Mouse (Mus musculus) right cerebral cortex, postnatal 25 days (tissue): ENCODE measurements at regions not wholly inside any gene's neighbourhood (a gene's known extent, or its start where the extent isn't known, plus 50 kb on each side); places are given as distances from the start of the nearest gene placed in this dataset.

ENCODE experiments used
- DNase-seq: peaks from one replicate; pipeline ENCODE4 v3.0.0; 2022

DNA sequence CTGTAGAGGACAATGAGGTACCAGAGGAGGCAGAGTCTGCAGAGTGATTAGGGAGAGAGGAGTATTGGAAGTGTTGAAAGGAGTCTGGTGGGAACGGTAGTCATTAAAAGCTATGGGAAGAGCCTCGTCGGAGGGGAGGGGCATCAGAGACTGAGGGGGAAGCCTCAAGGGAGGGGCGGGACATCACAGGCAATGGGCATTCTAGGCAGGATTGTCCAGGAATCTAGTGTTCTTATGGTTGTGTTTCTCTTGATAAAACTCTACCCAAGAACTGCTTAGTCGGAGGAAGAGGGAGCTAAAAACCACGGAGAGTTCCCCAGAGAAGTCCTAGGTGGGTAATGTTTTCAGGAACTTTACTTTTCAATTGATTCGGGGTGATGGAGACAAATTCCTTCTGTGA lies 90.2 kb downstream of the Sec23ip start:
- DNase-seq: no peak

DNA sequence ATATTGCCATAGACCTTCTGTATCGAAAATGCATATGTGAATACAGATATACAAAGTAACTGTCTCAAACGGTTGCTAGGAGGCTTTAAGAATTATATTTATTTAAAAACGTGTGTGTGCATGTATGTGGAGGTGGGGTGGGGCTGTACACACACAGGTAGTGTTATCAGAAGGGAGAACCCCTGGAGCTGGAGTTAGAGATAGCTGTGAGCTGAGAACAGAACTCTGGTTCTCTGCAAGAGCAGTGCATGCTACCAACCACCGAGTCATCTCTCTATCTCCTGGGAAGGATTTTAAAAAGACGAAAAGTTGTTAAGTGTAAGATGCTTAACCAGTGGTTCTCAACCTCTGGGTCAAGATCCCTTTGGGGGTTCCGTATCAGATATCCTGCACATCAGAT lies 91.7 kb downstream of the Sec23ip start:
- no peak for DNase-seq

DNA sequence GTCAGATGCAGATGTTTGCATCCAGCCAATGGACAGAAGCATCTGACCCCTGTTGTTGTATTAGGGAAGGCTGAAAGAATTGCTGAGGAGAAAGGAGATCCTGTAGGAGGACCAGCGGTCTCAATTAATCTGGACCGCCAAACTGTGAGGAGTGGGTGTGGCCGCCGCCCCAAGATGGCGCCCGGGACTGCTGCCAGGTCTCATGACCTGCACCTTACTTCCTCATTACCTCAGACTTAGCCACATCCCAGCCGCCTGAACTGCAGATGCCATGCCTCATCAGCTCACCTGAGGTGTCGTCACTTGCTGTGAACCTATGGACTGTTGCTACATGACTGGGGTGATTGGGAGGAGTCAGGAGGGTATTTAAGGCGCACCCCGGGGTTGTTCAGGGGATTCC lies 97.8 kb downstream of the Sec23ip start:
- DNase-seq: no peak

DNA sequence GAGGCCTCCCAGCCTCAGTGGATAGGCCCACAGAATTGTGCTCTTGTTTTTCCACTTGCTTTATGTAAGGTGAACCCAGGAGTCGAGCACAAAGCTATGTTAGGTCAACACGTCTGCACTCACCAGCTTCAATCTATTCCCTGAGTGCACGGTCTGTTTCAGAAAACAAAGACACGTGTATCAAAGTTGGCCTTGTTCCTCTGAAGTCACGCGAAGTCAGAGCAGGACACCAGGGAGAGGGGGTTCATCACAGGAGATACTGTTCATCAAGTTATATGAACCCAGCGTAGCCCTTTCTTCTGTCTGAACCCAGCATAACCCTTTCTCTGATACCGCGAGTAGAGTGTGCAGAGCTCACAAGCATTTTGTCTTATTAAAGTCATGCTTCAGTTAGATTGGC lies 98.8 kb downstream of the Sec23ip start:
- no peak for DNase-seq

DNA sequence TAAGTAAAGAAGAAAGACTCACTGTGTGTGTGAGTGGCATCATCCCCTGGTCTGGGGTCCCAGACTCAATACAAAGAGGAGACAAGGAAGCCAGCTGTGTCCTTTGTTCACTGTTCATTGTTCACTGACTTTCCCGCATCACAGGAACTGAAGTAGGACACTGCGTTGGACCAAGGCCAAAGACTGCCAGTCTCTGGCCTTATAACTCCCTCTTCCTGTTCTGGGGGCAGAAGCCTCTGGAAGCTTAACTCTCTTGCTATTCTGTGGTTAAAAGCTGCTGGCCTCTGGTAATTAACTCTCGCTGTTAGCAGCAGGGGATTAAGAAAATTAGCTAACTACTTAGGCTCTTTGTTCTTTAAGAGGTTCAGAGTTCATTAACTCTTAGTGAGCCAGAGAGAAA lies 104.5 kb downstream of the Sec23ip start:
- no peak for DNase-seq

DNA sequence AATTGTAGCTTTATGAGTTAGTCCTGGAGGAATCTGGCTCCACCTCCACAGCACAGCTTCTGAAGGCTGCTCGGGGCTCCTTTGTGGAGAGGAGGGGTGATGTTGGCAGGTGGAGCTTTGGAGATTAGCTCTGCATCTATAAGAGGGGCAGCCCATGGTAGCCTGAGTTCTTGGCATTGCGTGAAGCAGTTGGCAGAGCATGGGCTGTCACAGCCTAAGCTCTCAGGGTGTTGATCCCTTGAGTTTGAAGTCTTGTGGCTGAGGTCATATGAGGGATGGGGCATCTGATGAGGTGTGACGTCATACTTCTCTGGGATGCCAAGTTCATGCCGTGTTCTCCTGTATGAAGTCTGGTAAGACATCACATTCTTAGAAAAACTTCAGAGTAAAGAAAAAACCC lies 109.5 kb downstream of the Sec23ip start:
- DNase-seq: no peak

DNA sequence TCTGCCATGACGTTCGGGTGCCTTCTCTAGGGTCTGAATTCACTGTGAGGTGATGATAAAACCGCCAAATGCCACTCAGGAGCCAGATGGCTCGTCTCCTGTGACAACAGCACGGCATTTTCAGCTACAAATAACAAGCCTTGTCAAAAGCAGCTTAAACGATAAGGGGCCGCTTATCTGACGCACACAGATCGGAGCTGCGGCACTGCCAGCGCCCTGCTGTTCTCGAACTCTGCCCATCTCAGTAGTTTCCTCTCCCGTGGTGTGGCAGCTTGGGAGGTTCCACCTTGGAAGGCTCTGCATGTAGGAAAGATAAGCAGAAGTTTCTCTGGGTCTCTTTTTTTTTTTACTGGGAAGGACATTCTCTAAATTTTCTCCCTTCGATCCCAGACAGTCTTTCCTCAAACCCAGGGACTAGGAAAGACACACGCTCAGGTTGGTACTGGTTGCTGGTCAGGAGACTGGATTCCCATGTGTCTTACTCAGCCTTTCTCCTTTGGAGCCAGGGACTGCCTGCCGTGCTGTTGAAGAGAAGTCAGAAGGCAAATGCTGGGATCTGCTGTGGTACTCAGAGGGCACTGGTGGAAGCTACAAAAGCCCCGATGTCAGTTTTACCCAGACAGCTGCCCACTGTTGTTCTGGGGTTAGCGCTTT lies 110.1 kb downstream of the Sec23ip start:
- no peak for DNase-seq

DNA sequence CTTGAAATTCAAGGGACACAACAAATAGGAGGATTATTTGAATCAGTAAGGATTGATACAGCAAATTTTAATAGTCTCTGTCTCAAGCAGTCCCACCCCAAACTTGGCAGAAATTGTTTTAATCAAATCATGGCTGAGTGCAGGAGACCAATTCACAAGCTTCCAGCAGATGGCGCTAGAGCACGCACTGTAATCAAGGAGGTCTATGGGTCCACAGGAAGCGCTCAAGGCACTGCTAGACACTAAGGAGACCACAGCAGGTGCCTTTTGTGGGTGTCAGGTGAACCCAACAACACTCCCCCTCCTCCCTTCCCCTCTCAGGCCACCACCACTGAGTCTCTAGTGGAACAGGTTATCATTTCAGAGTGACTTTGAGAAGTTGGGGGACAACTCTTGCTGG lies 115.4 kb downstream of the Sec23ip start:
- DNase-seq: peak; percentile 53

DNA sequence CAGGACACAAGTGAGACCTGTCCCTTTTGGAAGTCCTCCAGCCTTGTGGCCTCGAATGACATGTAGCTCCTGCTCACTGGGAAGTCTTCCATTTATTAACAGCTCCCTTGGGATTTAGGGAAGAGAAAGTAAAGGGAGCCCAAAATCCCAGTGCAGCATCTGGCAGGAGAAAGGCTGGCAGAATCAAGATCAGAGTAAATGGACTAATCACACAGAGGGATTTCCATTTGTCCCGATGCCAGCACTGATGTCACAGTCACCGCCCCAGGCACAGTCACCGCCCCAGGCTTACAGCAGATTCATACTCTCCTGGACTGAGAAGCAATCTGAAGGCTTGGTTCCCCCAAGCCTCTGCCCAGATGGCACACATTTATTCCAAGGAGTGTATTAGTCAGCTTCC lies 116.0 kb downstream of the Sec23ip start:
- no peak for DNase-seq

DNA sequence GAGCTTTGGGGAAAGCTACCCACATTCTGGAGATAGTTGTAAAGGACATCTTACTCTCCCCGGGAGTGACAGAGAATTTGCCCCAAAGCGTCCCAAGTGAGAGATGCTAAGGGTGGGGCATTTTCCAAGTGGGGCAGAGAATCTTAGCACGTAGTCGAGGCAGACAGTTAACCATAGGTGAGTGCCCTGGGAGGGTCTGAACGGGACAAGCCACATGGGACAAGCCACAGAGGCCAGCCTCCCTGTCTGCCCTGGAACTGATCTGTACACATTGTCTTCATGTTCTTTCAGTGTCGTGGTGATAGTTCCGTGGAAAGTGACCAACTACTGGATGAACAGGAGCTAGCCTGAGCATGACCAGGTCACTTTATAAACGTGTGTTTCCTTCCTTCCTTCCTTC lies 116.6 kb downstream of the Sec23ip start:
- DNase-seq: no peak

DNA sequence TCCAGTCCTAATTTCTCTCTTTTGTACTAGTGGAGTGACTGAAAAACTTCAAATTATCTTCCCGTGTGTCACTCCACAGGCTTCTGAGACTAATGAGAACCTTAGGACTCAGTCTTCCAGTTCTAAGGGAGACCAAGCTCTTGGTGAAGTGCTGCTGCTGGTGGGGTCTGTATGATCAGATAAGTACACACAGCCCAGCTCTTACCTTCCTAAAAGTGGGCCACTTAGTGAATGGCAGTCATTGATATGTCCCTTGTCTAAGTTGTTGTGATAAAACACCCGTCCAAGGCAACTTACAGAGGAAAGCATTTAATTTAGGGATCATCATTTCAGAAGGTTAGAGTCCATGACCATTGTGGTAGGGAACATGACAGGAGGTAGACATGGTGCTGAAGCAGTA lies 124.1 kb downstream of the Sec23ip start:
- no peak for DNase-seq

DNA sequence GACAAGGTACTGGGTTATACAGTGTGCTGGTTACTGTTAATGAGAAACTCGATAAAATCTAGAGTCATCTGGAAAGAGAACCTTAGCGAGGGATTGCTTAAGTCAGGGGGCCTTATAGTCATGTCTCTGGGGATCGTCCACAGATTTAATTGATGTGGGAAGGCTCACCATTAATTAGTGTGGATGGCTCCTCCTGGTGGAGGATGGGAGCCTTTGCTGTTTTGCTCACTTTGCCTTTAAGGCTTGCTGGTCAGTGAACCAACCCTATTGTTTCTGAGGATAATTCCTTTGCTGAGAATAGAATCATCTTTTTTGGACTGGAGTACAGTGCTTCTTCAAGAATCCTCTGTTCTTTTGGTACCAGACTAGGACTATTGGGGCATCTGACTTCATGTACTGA lies 139.3 kb downstream of the Sec23ip start:
- DNase-seq: no peak

DNA sequence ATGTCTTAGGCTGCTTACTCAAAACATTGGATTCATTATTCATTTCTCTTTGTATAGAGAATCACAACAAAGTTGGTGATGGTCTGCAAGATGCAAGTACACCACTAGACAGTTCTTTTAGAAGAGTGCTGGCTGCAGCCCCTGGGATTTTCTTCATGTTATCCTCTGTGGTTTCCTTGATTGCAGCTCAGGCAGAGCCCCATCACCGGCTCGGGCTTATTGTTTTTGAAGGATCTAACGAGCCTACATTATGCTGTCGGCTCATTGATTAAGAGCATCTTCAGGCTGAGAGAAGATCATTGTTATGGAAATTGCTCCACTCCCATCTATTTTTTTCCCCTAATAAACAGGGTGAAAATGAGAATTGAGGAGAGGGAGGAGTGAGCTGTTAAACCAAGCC lies 140.8 kb downstream of the Sec23ip start:
- no peak for DNase-seq

DNA sequence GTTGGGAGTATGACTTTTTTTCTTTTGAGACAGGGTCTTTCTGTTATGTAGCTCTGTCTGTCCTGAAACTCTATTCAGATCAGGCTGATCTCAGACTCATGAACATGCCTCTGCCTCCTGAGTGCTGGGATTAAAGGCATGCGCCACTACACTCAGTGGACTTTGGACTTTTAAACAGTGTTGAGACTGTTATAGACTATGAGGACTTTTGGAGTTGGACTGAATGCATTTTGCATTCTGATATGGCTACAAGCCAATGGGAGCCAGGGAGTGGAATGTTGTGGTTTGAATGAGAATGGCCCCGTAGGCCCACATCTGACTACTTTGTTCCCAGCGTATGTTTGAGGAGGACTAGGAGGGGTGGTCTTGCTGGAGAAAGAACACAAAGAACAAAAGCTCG lies 165.4 kb downstream of the Sec23ip start:
- DNase-seq: no peak

DNA sequence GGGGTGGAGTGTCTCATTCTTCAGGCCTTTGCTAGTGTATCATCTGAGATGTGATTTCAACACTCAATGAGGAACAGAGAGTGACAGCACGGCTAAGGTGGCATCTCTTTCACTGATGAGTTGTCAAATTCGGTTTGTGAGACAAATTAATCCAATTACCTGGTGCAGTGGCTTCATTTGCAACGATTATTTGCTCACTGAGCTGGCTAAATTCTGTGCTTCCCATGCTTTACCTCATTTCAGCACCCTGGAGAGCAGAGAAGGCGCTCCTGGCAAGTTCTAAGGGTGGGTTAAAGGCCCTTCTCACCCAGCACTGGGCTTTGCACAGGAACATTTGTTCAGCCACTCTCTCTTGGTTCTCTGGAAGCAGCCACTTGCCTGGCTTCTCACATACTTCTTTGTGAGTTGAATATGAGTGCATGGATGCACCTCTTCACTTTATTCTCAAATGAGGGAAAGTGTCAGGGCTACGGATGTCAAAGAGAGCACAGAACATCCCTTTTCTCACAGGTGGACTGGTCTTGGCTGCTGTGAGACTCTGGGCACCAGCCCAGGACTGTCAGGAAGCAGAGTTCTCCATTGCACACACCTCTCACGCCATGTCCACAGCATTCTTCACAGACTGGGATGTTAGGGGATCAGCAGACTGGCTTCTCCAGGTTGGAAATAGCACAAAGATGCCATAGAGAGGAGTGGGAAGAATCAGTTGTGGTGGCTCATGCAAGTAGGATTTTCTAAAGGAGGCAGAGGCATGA lies 193.4 kb downstream of the Sec23ip start:
- no peak for DNase-seq

DNA sequence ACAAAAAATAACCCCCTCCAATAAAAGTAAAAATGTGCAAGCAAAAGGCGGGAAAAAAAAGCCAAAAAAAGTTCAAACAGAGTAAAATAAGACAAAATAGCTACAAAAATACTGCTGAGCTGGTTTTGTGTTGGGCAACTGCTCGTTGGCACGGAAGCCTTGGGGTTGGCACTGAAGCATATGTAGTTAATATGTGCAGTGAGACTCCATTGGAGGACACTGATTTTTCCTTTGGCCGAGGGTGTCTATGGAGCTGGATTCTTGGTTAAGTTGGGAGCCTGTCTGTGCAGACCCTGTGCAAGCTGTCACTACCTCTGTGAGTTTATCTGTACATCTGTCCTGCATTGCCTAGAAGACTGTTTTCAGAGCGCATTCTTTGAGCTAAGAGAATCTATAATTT lies 215.8 kb downstream of the Sec23ip start:
- no peak for DNase-seq

DNA sequence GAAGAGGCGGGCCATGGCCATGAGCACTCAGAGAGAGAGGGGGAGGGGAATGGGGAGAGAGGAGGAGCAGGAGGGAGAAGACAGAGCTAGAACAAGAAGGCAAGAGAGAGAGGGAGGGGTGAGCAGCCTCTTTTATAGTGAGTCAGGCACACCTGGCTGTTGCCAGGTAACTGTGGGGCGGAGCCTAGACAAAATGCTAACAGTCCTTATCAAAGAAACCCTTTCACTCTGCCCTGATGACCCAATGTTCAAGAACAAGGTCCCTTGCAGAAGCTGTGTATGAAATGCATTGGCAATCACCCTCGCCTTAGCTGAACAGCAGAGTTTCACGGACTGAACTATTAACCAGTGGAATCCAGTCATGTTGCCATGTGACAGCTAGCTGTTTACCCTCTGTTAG lies 235.2 kb downstream of the Sec23ip start:
- DNase-seq: no peak

DNA sequence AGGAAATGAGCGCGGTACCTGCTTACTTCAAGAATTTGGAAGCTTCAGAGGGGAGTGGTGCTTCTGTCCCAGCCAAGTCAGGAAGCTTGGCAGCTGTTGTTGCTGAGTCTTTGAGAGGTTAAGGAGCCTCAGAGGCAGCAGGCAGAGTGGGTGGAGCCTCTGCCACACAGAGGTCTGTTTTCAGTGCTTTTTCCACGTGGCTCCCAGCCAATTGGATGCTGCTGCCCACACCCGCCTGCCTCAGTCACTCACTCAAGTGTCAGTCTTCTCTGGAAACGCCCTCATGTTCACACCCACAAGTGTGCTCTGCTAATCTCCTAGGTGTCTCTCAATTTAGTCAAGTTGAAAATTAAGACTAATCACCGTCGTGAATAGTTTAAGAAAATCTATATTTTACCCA lies 236.1 kb downstream of the Sec23ip start:
- no peak for DNase-seq

DNA sequence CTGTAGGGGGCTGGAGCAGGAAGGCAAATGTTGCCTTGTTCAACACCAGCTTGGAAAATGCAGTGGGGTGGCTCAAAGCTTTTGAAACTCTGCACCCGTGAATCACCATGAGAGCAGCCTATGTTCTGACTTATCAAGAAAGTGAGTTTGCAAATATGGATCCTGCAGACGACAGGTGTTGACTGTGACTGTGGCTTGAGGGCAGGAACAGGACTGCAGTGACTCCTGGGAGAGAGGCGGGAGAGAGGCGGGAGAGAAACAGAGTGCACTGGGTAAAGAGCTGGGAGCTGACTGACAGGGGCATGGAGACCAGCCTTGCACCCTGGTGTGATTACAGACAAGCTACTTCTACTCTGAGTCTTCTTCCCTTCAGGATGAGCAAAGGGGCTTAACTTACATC lies 254.0 kb downstream of the Sec23ip start:
- DNase-seq: no peak

DNA sequence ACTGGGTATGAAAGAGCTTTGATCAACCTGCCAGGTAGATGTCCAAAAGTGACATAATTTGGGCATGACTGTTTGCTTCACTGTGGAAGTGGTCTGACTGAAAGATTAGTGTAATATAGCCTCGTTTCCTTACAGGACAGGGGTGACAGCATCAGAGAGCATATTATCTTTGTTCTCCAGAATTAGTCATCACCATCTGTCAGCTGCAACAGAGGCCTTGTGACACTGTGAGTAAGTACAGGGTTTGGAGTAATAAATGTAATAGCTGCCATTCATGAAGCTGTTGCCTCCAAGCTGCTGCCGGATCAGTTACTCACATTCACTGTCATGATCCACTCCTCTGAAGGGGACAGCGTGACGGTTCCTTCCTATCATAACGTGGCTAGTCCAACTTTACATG lies 254.4 kb upstream of the Plpp4 start:
- DNase-seq: no peak

DNA sequence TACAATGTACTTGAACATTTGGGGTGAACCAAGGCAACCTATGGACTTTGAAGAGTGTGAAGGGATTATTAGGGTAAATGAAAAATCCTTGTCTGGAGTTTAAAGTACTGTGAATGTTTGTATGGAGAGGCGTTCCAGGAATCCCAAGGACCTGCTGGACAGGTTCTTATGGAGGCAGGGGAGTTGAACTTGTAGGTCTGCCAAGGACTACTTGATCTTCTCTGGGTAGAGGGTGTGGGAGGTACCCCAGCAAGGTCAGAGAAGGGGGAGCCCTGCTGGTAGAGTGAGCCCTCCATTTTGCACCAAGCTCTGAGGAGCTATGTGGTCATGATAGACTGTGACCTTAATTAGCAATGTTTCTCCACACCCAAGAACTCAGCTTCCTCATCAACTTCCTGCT lies 253.7 kb upstream of the Plpp4 start:
- no peak for DNase-seq

DNA sequence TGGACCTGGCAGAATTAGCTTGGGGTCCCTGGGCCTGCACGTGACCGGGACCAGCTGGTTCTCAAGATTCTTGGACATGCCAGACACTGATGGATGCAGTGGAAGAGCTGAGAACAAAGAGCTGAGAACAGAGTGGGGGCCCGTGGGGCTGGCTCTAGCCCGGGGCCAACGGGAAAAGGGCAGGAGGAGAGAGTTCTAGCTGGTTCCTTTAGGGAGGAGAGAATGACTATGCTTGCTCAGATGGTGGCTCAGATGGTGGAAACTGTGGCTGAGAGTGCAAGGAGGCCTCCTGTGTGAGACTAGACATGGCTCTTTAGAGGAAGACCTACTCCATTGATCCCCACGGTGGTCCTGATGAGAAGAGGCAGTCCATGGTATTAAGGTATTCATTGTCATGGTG lies 240.5 kb upstream of the Plpp4 start:
- no peak for DNase-seq

DNA sequence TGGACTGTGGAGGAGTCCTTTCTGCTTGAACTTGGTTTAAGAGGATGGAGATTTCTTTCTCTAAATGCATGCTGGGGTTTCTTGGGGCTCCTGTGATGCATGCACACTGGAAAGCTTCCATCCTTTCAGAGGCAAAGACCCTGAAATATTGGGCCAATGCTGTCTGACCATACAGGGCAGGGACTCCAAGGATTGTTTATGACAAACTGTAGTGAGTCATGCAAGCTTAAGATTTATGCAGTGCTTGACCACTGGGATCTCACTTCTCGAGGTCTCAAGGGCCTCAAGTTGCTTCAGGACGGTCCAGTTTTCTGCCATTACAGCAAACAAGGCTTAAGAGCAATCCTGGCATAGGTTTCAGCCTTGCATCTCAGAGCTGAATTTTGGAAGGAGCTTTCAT lies 229.7 kb upstream of the Plpp4 start:
- DNase-seq: no peak

DNA sequence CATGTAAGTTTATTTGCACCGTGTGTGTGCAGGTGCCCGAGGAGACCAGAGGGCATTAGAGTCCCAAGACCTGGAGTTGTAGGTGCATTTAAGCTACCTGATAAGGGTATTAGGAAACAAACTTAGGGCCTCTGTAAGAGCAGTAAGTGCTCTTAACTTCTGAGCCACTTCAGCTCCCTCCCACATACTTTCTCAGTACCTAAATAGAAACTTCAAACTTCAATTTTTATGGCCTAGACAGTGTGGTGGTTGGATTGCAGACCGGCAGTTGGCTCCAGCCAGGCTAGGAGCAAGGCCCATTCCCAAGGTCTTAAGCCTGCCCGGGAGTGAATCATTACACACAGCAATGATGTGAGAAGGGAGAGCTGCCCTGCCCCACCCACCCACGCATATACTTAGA lies 208.8 kb upstream of the Plpp4 start:
- no peak for DNase-seq

DNA sequence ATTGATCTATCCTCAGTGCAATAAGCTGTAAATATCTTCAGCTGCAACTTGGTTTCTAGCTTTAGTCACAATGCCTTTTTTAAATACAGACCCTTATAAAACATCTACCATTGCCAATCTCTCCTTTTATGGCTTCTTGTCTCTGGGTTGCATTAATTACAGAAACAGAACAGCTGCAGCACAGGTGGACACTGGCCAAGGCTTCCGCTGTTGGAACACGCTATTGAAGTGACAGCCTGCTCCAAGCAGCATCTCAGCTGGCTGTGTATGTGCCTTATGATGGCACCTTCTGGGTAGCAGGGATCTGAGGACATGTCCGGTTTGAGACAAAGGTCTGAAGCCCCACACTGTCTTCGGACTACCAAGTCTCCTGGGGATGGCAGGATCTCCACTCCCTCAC lies 207.1 kb upstream of the Plpp4 start:
- DNase-seq: peak; percentile 27
